Mouse (Mus musculus) adrenal gland, adult 18-20 months (tissue): ENCODE measurements around the gene Arl3. TPM values are rescaled to one million over a fixed set of nuclear protein-coding genes. Genes with fewer than 3 reads are reported as not detected.
A peak's percentile ranks its signal among the peaks of the same experiment; 100 is the strongest.

Experiments used
- DNase-seq, 2 experiments: peaks; one replicate each; pipeline ENCODE4 v3.0.0; 2021 to 2022; ENCODE audit warnings: low spot score in 2 of 2
- total RNA-seq, 2 experiments: library from RNA; stranded (reverse); gene quantifications; 1 replicate in 1 of 2; 2 replicates in 1 of 2; pipeline ENCODE4 v1.2.3; 2021

Arl3 gene
- total RNA-seq, 2 experiments from 2014 or later = 56.9 to 64.9 TPM

GRCm38 (mm10) chr19:46503351-46504084, 69.5 kb downstream of the Arl3 start:
- peak; percentile 75 to 79 for DNase-seq

GRCm38 (mm10) chr19:46502471-46503166, 70.4 kb downstream of the Arl3 start:
- peak; percentile 77 to 81 for DNase-seq

GRCm38 (mm10) chr19:46502069-46502455, 70.9 kb downstream of the Arl3 start:
- DNase-seq = peak; percentile 84

DNA sequence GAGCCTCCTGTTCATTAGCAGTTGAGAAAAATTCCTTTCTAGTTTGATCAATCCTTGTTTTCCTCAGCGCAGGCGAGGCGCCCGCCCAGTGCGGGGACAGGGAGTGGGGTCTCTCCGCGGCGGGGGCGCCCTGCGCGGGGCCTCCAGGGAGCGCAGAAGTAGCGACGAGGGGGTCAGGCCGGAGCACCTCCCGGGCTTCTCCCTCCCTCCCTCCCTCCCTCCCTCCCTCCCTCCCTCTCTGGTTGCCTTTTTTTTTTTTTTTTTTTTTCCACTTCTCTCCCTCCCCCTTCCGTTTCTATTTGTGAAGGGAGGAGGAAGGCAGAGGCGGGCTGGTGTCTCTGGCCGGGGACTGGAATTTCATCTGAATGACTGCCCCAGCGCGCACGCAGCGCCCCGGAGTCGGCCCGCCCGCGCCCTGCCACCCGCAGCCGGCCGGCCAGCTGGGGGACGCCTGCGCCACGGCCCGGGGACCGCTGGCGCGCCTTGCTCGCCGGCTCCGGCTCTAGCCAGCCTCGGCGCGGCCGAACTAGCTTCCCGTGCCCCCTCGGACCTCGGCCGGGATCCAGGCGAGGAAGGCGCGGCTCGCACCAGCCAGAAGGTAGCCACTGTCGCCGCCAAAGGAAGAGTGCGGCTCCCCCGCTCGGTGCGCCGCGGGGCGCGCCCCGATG, 71.5 kb downstream of the Arl3 start, which contains the start of gene Trim8:
Gene Trim8 (plus strand): TSS at position 302 of the 668 bp plus-strand sequence.
- peak; percentile 84 to 88 for DNase-seq

DNA sequence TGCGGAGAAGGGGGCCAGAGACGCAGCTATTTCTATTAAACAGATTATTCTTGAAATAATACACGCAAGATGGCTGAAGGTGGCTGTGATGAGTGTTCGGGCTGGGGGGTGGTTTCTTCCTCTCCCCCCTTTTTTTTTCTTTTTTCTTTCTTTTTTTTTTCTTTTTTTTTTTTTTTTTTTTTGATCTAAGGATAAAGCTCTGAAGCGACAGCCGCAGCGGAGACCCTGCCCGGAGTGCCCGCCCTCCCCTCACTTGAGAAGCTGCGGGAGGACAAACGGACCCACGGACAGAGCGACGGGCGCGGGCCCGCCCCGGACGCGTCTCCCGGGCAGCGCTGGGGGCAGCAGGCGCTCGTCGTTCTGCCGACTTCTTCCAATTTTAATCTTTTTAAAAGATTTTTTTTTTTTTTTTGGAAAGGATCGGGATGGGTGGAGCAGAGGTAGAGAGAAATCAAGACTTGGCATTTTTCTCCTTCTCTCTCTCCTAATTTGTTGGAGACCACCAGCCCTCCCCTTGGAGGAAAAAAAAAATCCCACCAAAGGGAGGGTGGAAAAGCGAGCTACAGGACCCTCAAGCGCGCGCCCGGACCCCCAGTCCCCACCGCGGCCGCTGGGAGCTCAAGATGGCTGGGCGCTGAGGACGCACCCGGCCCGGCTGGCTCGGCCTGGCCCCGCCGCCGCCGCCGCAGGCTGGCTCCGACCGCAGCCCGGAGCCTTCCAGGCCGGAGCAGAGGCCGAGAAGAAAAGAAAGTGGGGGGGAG, 72.2 kb downstream of the Arl3 start:
- peak in 1 of 2 experiments; percentile 66 for DNase-seq

GRCm38 (mm10) chr19:46499836-46500580, 73.0 kb downstream of the Arl3 start:
- DNase-seq = peak; percentile 82 to 86

DNA sequence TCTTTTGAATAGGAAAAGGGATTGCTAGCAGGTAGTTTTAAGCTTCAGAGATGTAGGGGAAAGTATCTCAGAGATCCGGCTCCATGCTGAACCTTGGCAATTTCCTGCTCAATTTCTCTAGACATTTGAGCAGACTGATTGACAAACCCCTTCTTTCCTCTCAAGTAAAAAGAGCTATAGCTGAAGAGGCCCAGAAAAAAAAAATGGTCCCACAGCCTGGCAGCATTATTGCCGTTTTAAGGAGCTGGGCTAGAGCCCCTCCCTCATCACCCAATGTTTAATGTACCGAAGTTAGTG, 73.5 kb downstream of the Arl3 start:
- DNase-seq = no peak

DNA sequence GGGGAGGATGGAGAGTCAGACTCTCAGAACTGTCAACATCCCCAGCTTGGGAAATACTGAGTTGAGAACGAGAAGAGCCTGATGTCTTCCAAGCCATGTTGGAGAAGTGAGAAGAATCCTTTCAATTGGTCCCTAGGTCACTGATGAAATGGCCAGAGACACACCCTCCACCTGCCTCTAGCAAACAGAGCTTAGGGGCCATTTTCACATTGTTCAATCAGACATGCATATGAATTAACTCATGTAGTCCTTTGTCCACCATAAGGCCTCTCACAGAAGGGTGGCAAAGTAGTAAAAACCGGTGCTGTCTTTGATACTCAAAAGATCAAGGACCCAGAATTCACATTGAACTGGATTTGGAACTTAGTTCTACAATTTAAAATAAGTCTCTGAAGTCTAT, 75.8 kb downstream of the Arl3 start:
- no peak for DNase-seq

DNA sequence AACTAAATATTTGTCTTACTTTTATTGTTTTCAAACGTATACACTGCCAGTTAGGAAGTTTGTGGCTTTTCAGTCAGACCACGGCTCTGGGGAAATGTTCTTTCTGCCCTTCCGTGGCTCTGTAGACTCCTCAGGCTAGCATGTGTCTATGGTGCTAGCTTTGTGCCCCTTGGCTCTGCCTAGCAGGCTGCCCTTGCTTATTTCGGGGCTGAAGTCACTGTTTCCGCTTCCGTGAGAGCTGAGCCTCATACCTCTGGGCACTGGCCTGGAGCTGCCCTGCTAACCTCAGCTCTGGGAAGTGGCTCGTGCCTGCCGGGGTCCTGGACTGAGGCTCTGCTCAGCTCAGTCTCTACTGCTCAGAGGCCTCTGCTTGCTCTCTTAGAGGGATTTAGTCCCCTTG, 77.9 kb downstream of the Arl3 start:
- peak in 1 of 2 experiments; percentile 18 for DNase-seq

DNA sequence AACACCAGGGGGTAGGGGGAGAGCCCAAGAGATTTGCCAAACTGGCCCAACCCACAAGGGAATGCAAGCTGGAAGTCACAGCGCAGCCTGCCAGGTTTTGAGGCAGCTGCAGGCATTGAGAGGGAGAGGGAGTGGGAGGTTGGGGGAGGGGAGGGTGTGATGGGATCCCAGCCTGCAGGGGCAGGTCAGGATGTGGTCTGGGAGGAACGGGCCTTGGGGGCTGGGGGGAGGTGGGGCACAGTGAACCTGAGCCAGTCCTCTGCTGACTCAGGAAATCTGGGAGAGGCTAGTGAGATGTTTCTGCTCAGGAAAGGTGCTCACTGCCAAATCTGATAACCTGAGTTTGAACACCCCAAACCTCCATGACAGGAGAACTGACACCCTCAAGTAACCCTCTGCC, 82.4 kb downstream of the Arl3 start:
- DNase-seq = no peak

GRCm38 (mm10) chr19:46489448-46489847, 83.5 kb downstream of the Arl3 start:
- no peak for DNase-seq

DNA sequence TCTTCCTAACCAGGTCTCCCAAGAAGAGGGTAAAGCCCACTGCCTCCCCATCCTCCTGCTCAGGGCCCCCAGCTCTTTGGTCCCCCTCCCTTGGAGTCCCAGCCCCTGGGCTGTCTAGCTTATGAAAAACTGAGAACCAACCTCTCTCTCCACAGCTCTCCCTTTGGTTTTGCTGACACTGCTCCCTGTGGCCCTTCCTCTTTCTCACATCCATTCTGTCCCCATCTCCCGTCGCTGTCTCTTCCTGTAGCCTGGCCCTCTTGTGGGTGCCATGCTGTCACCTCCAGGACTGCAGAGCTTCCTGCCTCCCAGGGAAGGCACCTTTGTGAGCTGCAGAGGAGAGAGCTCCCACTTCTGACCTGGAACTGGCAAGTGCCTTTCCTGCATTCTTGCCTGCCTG, 86.3 kb downstream of the Arl3 start:
- DNase-seq = no peak

DNA sequence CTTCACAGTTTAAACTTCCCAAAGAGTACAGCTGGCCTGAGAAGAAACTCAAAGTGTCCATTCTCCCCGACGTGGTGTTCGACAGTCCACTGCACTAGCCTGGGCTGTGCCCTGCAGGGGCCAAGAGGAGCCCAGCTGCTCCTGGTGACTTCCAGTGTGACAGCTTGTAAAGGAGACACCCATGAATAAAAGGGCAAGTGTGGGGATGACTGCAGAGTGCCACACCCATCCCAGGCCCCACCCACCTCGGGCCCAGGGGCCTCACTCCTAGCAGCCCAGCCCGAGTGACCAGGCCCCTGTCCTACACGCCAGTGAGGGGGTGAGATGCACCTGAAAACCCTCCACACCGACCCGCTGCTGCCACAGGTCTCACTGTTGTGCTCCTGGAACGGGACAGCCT, 87.2 kb downstream of the Arl3 start:
- no peak for DNase-seq

DNA sequence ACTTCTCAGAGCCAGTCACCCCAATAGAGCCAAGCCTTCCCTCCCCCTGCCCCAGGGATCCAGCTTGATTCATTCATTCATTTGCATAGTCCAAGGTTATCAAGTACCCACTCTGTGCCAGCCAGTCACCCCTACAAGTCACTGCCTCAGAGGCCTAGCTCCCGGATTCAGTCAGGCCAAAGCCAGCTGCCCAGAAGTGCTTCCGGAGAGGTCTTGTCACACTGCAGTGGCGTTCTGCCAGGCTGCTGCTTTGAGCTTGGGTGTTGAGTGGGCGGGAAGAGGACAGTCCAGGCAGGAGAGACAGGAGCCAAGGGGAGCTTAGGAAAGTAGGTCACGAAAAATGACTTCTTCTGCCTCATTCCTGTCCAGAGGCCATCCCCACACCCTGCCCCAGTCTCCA, 88.5 kb downstream of the Arl3 start:
- DNase-seq = peak; percentile 76 to 77

- no peak for DNase-seq
These were observed 89.2 kb downstream of the Arl3 start for GRCm38 (mm10) chr19:46483701-46484328.

DNA sequence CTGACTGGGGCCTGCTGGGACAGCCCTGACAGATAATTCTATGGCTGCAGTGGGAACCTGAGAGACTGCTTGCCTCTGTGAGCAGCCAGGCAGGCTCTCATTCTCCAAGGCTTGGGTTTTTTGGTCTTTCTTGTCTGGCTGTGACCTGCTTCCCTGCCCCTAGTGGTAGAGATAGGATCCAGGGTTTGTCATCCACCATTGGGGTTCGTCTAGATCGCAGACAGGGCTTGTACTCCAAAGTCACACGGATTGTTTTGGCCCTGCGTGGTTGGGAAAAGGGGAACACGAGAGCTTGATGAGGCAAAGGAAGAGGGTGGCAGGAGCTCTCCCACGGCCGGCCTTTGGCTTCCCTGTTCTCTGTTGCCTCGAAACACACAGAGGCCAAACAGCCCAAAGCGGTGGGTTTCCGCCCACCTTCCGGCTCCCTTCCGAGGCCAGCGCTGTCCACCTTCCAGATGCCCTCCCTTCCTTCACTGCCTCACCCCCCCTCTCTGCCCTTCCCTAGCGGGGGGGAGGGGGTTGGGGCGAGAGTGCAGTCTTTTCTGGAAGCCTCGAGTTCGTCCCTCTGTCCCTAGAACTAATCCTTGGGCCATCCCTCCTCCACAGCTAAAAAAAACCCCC, 90.0 kb downstream of the Arl3 start:
- DNase-seq = no peak

DNA sequence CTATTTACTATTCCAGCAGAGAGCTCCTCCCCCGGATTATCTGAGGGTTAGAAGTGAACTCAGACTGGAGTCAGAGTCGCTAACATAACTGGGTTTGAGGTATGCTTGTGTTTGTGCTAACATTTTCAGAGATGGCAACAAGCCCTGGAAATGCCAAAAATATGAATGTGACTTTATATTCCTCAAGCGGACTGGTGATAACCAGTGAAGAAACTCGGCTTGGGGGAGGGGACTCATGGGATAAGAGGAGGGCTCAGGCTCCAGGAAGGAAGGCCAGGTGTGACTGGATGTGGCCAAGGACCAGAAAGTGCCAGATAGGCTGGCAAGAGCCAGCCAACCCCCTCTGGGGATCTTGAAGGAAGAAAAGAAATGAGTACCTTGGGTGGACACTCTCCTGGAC, 91.2 kb downstream of the Arl3 start:
- no peak for DNase-seq

DNA sequence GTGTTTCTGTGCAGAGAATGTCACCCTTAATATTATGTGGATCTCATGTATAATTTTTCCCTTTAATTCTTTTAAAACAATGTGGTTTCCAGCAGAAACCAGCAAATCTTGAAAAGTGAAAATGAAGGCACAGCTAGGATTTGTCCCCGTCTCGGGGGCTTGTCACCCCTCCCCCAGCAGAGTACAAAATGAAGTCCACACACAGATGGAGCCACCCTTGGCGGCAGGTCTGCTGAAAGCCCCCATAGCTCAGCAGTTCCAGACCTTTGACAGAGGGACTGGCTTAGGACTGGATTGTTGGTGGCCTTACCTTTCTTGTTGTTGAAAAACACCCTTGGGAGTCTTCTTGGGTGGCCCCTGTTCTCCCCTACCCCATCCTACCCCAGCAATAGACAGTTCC, 91.6 kb downstream of the Arl3 start:
- DNase-seq = no peak
